Mouse (Mus musculus) liver, adult (tissue): Measurements from ENCODE around the gene Sdccag8.

Experiments
- GATA4 ChIP-seq: IDR thresholded peaks from 2 replicates; pipeline ENCODE4 v1.6.1; 2014; ENCODE audit warnings: mild to moderate bottlenecking, low read length; ENCODE audit not compliant: insufficient replicate concordance

The Sdccag8 gene

GRCm38 (mm10) chr1:176997711-176998689 lies 183.5 kb downstream of the Sdccag8 start:
- no peak for TF ChIP-seq GATA4

GRCm38 (mm10) chr1:176999011-176999410 lies 184.6 kb downstream of the Sdccag8 start:
- no peak for TF ChIP-seq GATA4

- TF ChIP-seq GATA4: no peak
Measured at GRCm38 (mm10) chr1:177002951-177003350, 188.5 kb downstream of the Sdccag8 start.

GRCm38 (mm10) chr1:177004041-177004741 lies 189.7 kb downstream of the Sdccag8 start:
- TF ChIP-seq GATA4: no peak

GRCm38 (mm10) chr1:177007405-177007804 lies 192.9 kb downstream of the Sdccag8 start:
- no peak for TF ChIP-seq GATA4

- no peak for TF ChIP-seq GATA4
Measured at GRCm38 (mm10) chr1:177008777-177009176, 194.3 kb downstream of the Sdccag8 start.

GRCm38 (mm10) chr1:177010041-177010440 lies 195.6 kb downstream of the Sdccag8 start:
- TF ChIP-seq GATA4: no peak

GRCm38 (mm10) chr1:177010607-177011302 lies 196.3 kb downstream of the Sdccag8 start:
- TF ChIP-seq GATA4: no peak

- no peak for TF ChIP-seq GATA4
Measured at GRCm38 (mm10) chr1:177011688-177012087, 197.2 kb downstream of the Sdccag8 start.

- TF ChIP-seq GATA4: no peak
Measured at GRCm38 (mm10) chr1:177012774-177013173, 198.3 kb downstream of the Sdccag8 start.

- TF ChIP-seq GATA4: no peak
Measured at GRCm38 (mm10) chr1:177013313-177013712, 198.9 kb downstream of the Sdccag8 start.

GRCm38 (mm10) chr1:177013776-177014175 lies 199.3 kb downstream of the Sdccag8 start:
- TF ChIP-seq GATA4: no peak

- no peak for TF ChIP-seq GATA4
Measured at GRCm38 (mm10) chr1:177014346-177014745, 199.9 kb downstream of the Sdccag8 start.

GRCm38 (mm10) chr1:177014921-177015439 lies 200.5 kb downstream of the Sdccag8 start:
- TF ChIP-seq GATA4: no peak

- TF ChIP-seq GATA4: no peak
Measured at GRCm38 (mm10) chr1:177015917-177016316, 201.5 kb downstream of the Sdccag8 start.
